Mouse (Mus musculus) heart, postnatal 25 days (tissue): Measurements from ENCODE around the gene Sh3gl3. TPM values are rescaled to one million over a fixed set of nuclear protein-coding genes. Genes with fewer than 3 reads are reported as not detected.
"Not testable (repeated sequence)": the region's sequence is repeated elsewhere in the genome, so short reads cannot be mapped to it uniquely, and the experiment has no call there.

Experiments
- DNase-seq: peaks from one replicate; pipeline ENCODE4 v3.0.0; 2022; ENCODE audit warnings: low spot score
- intact Hi-C: fragments of 180-260 bp; cut with DNase I; formaldehyde crosslinking; loops from one replicate; pipeline ENCODE4 v1.15.1; 2025
- total RNA-seq, 2 experiments: library from RNA; stranded (reverse); gene quantifications; 2 replicates each; pipeline ENCODE4 v1.2.3; 2021

Sh3gl3 gene
- total RNA-seq, 2 experiments from 2014 or later = 0.61 to 0.96 TPM

- intact Hi-C loops = no loop called here
These were observed 60.6 kb downstream of the Sh3gl3 start for GRCm38 (mm10) chr7:82234010-82234897.

GRCm38 (mm10) chr7:82234898-82235290, 61.3 kb downstream of the Sh3gl3 start:
- DNase-seq = no peak
- intact Hi-C loops = no loop called here

More at GRCm38 (mm10) chr7:82234010-82234897, 60.6 kb downstream of the Sh3gl3 start:
- no peak for DNase-seq

GRCm38 (mm10) chr7:82235486-82235885, 61.8 kb downstream of the Sh3gl3 start:
- DNase-seq = no peak
- intact Hi-C loops = no loop called here

GRCm38 (mm10) chr7:82236152-82236898, 62.7 kb downstream of the Sh3gl3 start:
- no peak for DNase-seq
- intact Hi-C loops = no loop called here

GRCm38 (mm10) chr7:82236899-82237162, 63.2 kb downstream of the Sh3gl3 start:
- intact Hi-C loops = no loop called here
- DNase-seq = no peak

GRCm38 (mm10) chr7:82240424-82241240, 67.0 kb downstream of the Sh3gl3 start:
- intact Hi-C loops = no loop called here
- DNase-seq = no peak

- intact Hi-C loops = no loop called here
- DNase-seq = no peak
These were observed 71.1 kb downstream of the Sh3gl3 start for GRCm38 (mm10) chr7:82244701-82245100.

GRCm38 (mm10) chr7:82248953-82249695, 75.5 kb downstream of the Sh3gl3 start:
- intact Hi-C loops = no loop called here
- no peak for DNase-seq

GRCm38 (mm10) chr7:82253309-82253708, 79.7 kb downstream of the Sh3gl3 start:
- intact Hi-C loops = no loop called here

GRCm38 (mm10) chr7:82256936-82257335, 83.3 kb downstream of the Sh3gl3 start:
- no peak for DNase-seq
- intact Hi-C loops = no loop called here

More at GRCm38 (mm10) chr7:82253309-82253708, 79.7 kb downstream of the Sh3gl3 start:
- DNase-seq = no peak

- intact Hi-C loops = no loop called here
- DNase-seq = no peak
These were observed 83.9 kb downstream of the Sh3gl3 start for GRCm38 (mm10) chr7:82257530-82257929.

GRCm38 (mm10) chr7:82260210-82260609, 86.6 kb downstream of the Sh3gl3 start:
- DNase-seq = no peak

GRCm38 (mm10) chr7:82263141-82263540, 89.5 kb downstream of the Sh3gl3 start:
- DNase-seq = no peak
- intact Hi-C loops = loop anchor here (1.0 to 2.0 kb wide), 2 partner anchors 142 to 304 kb away; no protein-coding TSS in a partner anchor

More at GRCm38 (mm10) chr7:82260210-82260609, 86.6 kb downstream of the Sh3gl3 start:
- intact Hi-C loops = no loop called here

- DNase-seq = no peak
These were observed 90.5 kb downstream of the Sh3gl3 start for GRCm38 (mm10) chr7:82264119-82264518.

GRCm38 (mm10) chr7:82265365-82265764, 91.7 kb downstream of the Sh3gl3 start:
- no peak for DNase-seq
- intact Hi-C loops = no loop called here

More at GRCm38 (mm10) chr7:82264119-82264518, 90.5 kb downstream of the Sh3gl3 start:
- intact Hi-C loops = no loop called here

- intact Hi-C loops = loop anchor here (10.0 kb wide), 2 partner anchors 405 to 485 kb away; partner anchors contain the start of gene 3110040N11Rik
- no peak for DNase-seq
These were observed 96.3 kb downstream of the Sh3gl3 start for GRCm38 (mm10) chr7:82269948-82270347.

- no peak for DNase-seq
- intact Hi-C loops = loop anchor here (2.0 to 10.0 kb wide), 3 partner anchors 313 to 487 kb away; partner anchors contain the start of gene 3110040N11Rik
These were observed 98.1 kb downstream of the Sh3gl3 start for GRCm38 (mm10) chr7:82271742-82272141.

GRCm38 (mm10) chr7:82272875-82273274, 99.2 kb downstream of the Sh3gl3 start:
- DNase-seq = not testable (repeated sequence)

More at GRCm38 (mm10) chr7:82272875-82273274, 99.2 kb downstream of the Sh3gl3 start:
- intact Hi-C loops = loop anchor here (2.0 to 10.0 kb wide), 3 partner anchors 314 to 488 kb away; partner anchors contain the start of gene 3110040N11Rik
